Mouse (Mus musculus) spleen, adult 10 weeks (tissue): ENCODE measurements around the gene Gm14214. TPM values are rescaled to one million over a fixed set of nuclear protein-coding genes. Genes with fewer than 3 reads are reported as not detected.

Experiments used
- polyA plus RNA-seq: library from polyadenylated mRNA; stranded (reverse); fragments of 350-450 nt; fragmentation: Illumina TruSeq; extraction: RNeasy Lipid Tissue Mini Kit (QIAGEN cat#74804); gene quantifications from one replicate; pipeline ENCODE4 v1.2.3, GENCODE M21; 2015; ENCODE audit warnings: low replicate concordance; ENCODE audit not compliant: insufficient read depth

The Gm14214 gene
- not detected for polyA plus RNA-seq

DNA sequence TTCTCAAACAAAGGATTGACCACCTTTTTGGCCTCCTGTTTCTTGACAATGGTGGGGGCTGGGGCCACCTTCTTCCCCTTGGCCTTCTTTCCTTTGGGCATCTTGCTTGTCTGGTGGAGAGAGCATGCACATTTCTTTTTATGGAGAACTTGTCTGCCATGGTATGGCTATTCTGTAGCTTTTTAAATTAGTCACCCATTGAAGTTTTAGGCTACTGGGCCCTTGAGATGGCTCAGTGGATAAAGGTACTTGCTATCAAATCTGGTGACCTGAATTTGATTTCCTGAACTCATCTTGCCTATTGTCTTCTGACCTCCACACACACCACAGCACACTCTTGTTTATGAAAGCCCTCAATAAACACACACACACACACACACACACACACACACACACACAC is at the start of gene Gm14214:
Gene Gm14214, minus strand, starts transcription at position 101 of the 400 bp plus-strand sequence.

DNA sequence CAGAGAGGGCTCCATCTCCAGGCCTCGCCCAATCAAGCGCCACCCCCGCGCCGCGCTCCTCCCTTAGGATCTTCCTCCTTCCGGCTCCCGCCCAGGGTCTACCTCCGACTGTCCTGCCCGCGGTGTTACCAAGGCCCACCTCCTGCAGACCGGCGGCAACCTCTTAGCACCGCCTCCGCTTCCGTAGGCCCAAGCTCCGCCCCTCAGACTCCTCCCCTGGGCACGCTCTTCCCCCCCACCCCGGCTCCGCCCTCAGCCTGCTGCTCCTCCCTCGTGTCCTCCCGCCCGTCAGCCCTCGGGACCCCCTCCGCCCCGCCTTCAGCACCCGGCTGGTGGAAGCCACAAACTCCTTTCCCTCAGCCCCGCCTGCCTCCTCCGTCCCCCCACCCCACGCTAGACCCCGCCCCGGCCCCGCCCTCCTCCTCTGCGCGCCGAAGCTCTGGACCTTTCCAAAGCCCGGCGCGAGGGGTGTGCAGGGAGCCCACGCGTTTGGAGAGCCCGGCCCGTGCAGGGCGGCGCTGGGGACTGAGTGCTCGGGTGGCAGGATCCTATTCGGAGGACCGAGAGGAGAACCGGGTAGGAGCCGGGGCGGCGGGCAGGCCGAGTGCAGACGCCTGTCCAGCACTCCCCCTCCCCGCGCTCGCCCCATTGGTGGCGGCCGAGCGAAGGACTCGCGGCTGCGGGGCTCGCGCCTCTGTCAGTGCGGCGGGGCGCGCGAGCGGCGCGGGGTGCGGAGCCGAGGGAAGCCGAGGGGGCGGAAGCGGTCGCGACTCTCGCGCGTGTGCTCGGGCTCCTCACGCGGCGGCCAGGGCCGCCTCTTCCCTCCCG is 21.0 kb upstream of the Gm14214 start, which contains the start of the genes Raly and a:
Gene Raly, plus strand, starts transcription at position 441 of the 828 bp plus-strand sequence.
Gene a, plus strand, starts transcription at position 747 of the 828 bp plus-strand sequence.

Other genes starting within 250 kb of the Gm14214 start
- gene 1700003F12Rik, start 222.9 kb downstream of the Gm14214 start, polyA plus RNA-seq, result not detected
- not detected for gene Actl10, start 218.3 kb downstream of the Gm14214 start, polyA plus RNA-seq
- gene Necab3, start 211.1 kb downstream of the Gm14214 start, polyA plus RNA-seq, result 0.40 TPM
- 4.3 TPM for gene E2f1, start 200.1 kb downstream of the Gm14214 start, polyA plus RNA-seq
- gene Pxmp4, start 166.3 kb downstream of the Gm14214 start, polyA plus RNA-seq, result 12.2 TPM
- gene Zfp341, start 156.7 kb downstream of the Gm14214 start, polyA plus RNA-seq, result 1.9 TPM
- not detected for gene 4930519P11Rik, start 156.6 kb downstream of the Gm14214 start, polyA plus RNA-seq
- gene Chmp4b, start 118.3 kb downstream of the Gm14214 start, polyA plus RNA-seq, result 144 TPM
- 128 TPM for gene Raly, start 21.1 kb upstream of the Gm14214 start, polyA plus RNA-seq
- not detected for gene a, start 21.4 kb upstream of the Gm14214 start, polyA plus RNA-seq
- 125 TPM for gene Eif2s2, start 122.9 kb upstream of the Gm14214 start, polyA plus RNA-seq
- 16.0 TPM for gene Gm14226, start 248.2 kb upstream of the Gm14214 start, polyA plus RNA-seq